Mouse (Mus musculus): ENCODE measurements around the gene Ccng1.

DNA sequence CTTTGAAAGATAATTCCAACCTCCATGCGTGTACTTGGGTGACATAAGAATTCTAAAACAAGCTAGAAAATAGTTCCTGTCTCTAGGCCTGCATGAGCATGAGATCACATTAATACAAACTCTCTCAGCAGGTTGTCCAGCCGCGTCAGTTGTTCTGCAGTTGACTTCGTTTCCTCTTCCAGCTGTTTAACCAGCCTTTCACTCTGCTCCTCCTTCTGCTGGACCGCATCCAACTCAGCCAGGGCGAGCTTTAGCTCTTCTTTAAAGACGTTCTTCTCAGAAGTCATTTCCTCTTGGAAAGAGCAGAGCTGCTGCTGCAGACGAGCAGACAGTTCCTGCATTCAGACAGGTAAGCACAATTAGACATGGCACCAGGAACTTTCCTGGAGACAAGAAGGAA lies 41.3 kb downstream of the Ccng1 start:
- TF ChIP-seq CTCF (IDR thresholded peaks at IDR 0.05; ENCODE audit: low read depth, low read length) (no peak), GATA1 (IDR thresholded peaks at IDR 0.05; ENCODE audit: borderline replicate concordance, low read length) (no peak), POLR2AphosphoS5 (IDR thresholded peaks at IDR 0.05; ENCODE audit: insufficient replicate concordance, low read depth, low read length) (no peak)
